Mouse (Mus musculus) liver, postnatal 0 days (tissue): ENCODE data around the gene Atl3.

Source experiments
- CTCF ChIP-seq: sonication (generic); IDR thresholded peaks from 2 replicates; pipeline ENCODE4 v1.5.1; 2016; ENCODE audit warnings: antibody characterized with exemption, low read depth
- EP300 ChIP-seq: IDR thresholded peaks from 2 replicates; pipeline ENCODE4 v1.6.1; 2016; ENCODE audit warnings: antibody characterized with exemption, low read depth, mild to moderate bottlenecking

GRCm38 (mm10) chr19:7479751-7480248 lies 14.0 kb upstream of the Atl3 start:
- no peak for TF ChIP-seq CTCF
- no peak for TF ChIP-seq EP300
